Comparison of ENCODE assay signal across 9 mouse cellular contexts in genomic region chr12:102202901-102203300, GRCm38 (mm10).
DNase-seq lines count a peak whose midpoint lies in the region; ATAC-seq and TF ChIP-seq lines count a peak whose summit lies in the region.
"Had no signal": no experiment of that assay in that cellular context is flagged by ENCODE, and none has a peak within 500 bp of the region (broad histone marks: within the 10 kb centered on the region; RNA-seq: fewer than 3 reads in every experiment).

No protein-coding gene starts in this region.

- H3K4me1 ChIP-seq in heart, adult 2 months (ENCODE audit: control insufficient read depth, insufficient read depth, low read length), result peaks cover 2% of the 10 kb centered on the region
- H3K4me1 ChIP-seq in heart, embryonic 11.5 days (ENCODE audit: control insufficient read depth, insufficient read depth, low read length), result no peaks in the 10 kb centered on the region
- H3K4me1 ChIP-seq in embryonic facial prominence, embryonic 13.5 days, result no peaks in the 10 kb centered on the region; the same call in 1 of the 2 replicates
- H3K4me1 ChIP-seq in hindbrain, embryonic 16.5 days (ENCODE audit: control insufficient read depth, insufficient read depth, low read depth, low read length), result peaks cover 6% of the 10 kb centered on the region; the same call in 1 of the 2 replicates
- H3K4me1 ChIP-seq in neural tube, embryonic 11.5 days (ENCODE audit: control insufficient read depth, insufficient read depth, low read length), result no peaks in the 10 kb centered on the region

- no peak for TF ChIP-seq CTCF in heart, adult 2 months (IDR thresholded peaks at IDR 0.05)

- H3K27ac ChIP-seq in heart, adult 2 months, result no peak overlapping the region; the same call in 1 of the 2 replicates
- H3K27ac ChIP-seq in heart, embryonic 11.5 days (ENCODE audit: low read depth, low read length), result no peak overlapping the region
- no peak overlapping the region for H3K27ac ChIP-seq in embryonic facial prominence, embryonic 13.5 days
- H3K27ac ChIP-seq in hindbrain, embryonic 16.5 days (ENCODE audit: low read depth, low read length), result no peak overlapping the region
- no peak overlapping the region for H3K27ac ChIP-seq in neural tube, embryonic 11.5 days (ENCODE audit: low read depth, low read length)

- intact Hi-C loops in heart, adult 2 months (cut with DNase I), result no loop called here

- H3K27me3 ChIP-seq in heart, adult 2 months (ENCODE audit: control insufficient read depth, insufficient read depth, low read length), result no peaks in the 10 kb centered on the region
- no peaks in the 10 kb centered on the region for H3K27me3 ChIP-seq in heart, embryonic 11.5 days (ENCODE audit: control insufficient read depth, insufficient read depth, low read length)
- H3K27me3 ChIP-seq in embryonic facial prominence, embryonic 13.5 days, result no peaks in the 10 kb centered on the region
- H3K27me3 ChIP-seq in hindbrain, embryonic 16.5 days (replicated peaks; ENCODE audit: control insufficient read depth, insufficient read depth, low read length), result no peaks in the 10 kb centered on the region
- no peaks in the 10 kb centered on the region for H3K27me3 ChIP-seq in neural tube, embryonic 11.5 days (ENCODE audit: control insufficient read depth, insufficient read depth, low read length)
- H3K27me3 ChIP-seq: Patski had no signal

- no peak overlapping the region for H3K4me2 ChIP-seq in heart, embryonic 11.5 days
- H3K4me2 ChIP-seq in embryonic facial prominence, embryonic 13.5 days, result no peak overlapping the region
- no peak overlapping the region for H3K4me2 ChIP-seq in hindbrain, embryonic 16.5 days (ENCODE audit: low read length)
- H3K4me2 ChIP-seq in neural tube, embryonic 11.5 days (ENCODE audit: low read depth), result no peak overlapping the region

- no peaks in the 10 kb centered on the region for H3K36me3 ChIP-seq in heart, adult 2 months (ENCODE audit: control insufficient read depth, insufficient read depth, low read length)
- no peaks in the 10 kb centered on the region for H3K36me3 ChIP-seq in heart, embryonic 11.5 days (ENCODE audit: control insufficient read depth, insufficient read depth, low read length)
- H3K36me3 ChIP-seq in embryonic facial prominence, embryonic 13.5 days, result no peaks in the 10 kb centered on the region
- no peaks in the 10 kb centered on the region for H3K36me3 ChIP-seq in hindbrain, embryonic 16.5 days (ENCODE audit: control insufficient read depth, insufficient read depth, low read length)
- no peaks in the 10 kb centered on the region for H3K36me3 ChIP-seq in neural tube, embryonic 11.5 days (ENCODE audit: control insufficient read depth, insufficient read depth, low read length)

- H3K79me2 ChIP-seq in heart, adult 2 months (replicated peaks; ENCODE audit: control insufficient read depth, insufficient read depth, low read length), result no peaks in the 10 kb centered on the region

- peak; percentile 75; the same call in 1 of the 2 replicates for TF ChIP-seq EP300 in heart, adult 2 months (IDR thresholded peaks at IDR 0.05; ENCODE audit: insufficient read depth, low read depth, low read length)

- no peaks in the 10 kb centered on the region for H3K9me3 ChIP-seq in heart, embryonic 11.5 days (replicated peaks; ENCODE audit: control insufficient read depth, low read length)
- H3K9me3 ChIP-seq in embryonic facial prominence, embryonic 13.5 days, result no peaks in the 10 kb centered on the region
- 0 out of 2 replicates have a peak, but pooled peaks cover 2% of the 10 kb centered on the region for H3K9me3 ChIP-seq in hindbrain, embryonic 16.5 days (ENCODE audit: control insufficient read depth, low read length)
- H3K9me3 ChIP-seq in neural tube, embryonic 11.5 days (ENCODE audit: control insufficient read depth, low read length), result no peaks in the 10 kb centered on the region

- ATAC-seq in heart, embryonic 11.5 days (replicated peaks; ENCODE audit: insufficient number of reproducible peaks, low FRiP score, low TSS enrichment), result no peak
- peak; percentile 49 for ATAC-seq in embryonic facial prominence, embryonic 13.5 days (ENCODE audit: insufficient number of reproducible peaks, insufficient read depth, low FRiP score, low TSS enrichment, low read depth)
- ATAC-seq in hindbrain, embryonic 16.5 days, result peak; percentile 54
- no peak; the same call in 1 of the 2 replicates for ATAC-seq in neural tube, embryonic 11.5 days (ENCODE audit: insufficient read depth, low FRiP score, low TSS enrichment)
- ATAC-seq: Patski had no signal

- WGBS in heart, adult 2 months, result 37% methylated on average over 9 of the region's 9 CpGs
- 56% methylated on average over 9 of the region's 9 CpGs for WGBS in heart, embryonic 11.5 days (ENCODE audit: insufficient replicate concordance)
- 20% methylated on average over 9 of the region's 9 CpGs for WGBS in embryonic facial prominence, embryonic 13.5 days
- 34% methylated on average over 9 of the region's 9 CpGs for WGBS in hindbrain, embryonic 16.5 days
- WGBS in neural tube, embryonic 11.5 days, result 54% methylated on average over 9 of the region's 9 CpGs

- H3K9ac ChIP-seq in heart, adult 2 months (ENCODE audit: low read depth, low read length), result no peak overlapping the region
- H3K9ac ChIP-seq in heart, embryonic 11.5 days (ENCODE audit: low read depth, low read length), result no peak overlapping the region
- H3K9ac ChIP-seq in embryonic facial prominence, embryonic 13.5 days, result no peak overlapping the region
- no peak overlapping the region for H3K9ac ChIP-seq in hindbrain, embryonic 16.5 days (ENCODE audit: low read depth, low read length)
- no peak overlapping the region for H3K9ac ChIP-seq in neural tube, embryonic 11.5 days (ENCODE audit: low read length)

- DNase-seq in heart, adult 2 months, result peak; percentile 43 to 54
- DNase-seq in adipocyte (ENCODE audit: low spot score) (peak; percentile 90), liver (no peak)
- DNase-seq in neural tube, embryonic 11.5 days (ENCODE audit: low spot score), result peak; percentile 35
- no peak for DNase-seq in T-cell, adult 2 months (ENCODE audit: low spot score)

- no peak for TF ChIP-seq POLR2A in heart, adult 2 months (IDR thresholded peaks at IDR 0.05; ENCODE audit: insufficient read depth, low read depth, low read length)

- no peak overlapping the region for H3K4me3 ChIP-seq in heart, adult 2 months
- H3K4me3 ChIP-seq in heart, embryonic 11.5 days (ENCODE audit: low read depth, low read length), result no peak overlapping the region
- H3K4me3 ChIP-seq in embryonic facial prominence, embryonic 13.5 days, result no peak overlapping the region
- no peak overlapping the region for H3K4me3 ChIP-seq in hindbrain, embryonic 16.5 days (ENCODE audit: low read length)
- no peak overlapping the region for H3K4me3 ChIP-seq in neural tube, embryonic 11.5 days (ENCODE audit: low read depth, low read length)

Comparison
In these comparisons a context has a peak if more than half of its experiments do, and no peak if none do; other contexts are left out.
1. DNase-seq: peak in heart, adult 2 months (2 of 2), adipocyte (single experiment) and neural tube, embryonic 11.5 days (single experiment); none in liver (single experiment) and T-cell, adult 2 months (single experiment).
2. ATAC-seq: peak in embryonic facial prominence, embryonic 13.5 days (single experiment) and hindbrain, embryonic 16.5 days (single experiment); none in heart, embryonic 11.5 days (single experiment) and neural tube, embryonic 11.5 days (single experiment).